Mouse (Mus musculus) spleen, postnatal 0 days (tissue): Measurements from ENCODE around the gene Vmn1r68. TPM values are rescaled to one million over a fixed set of nuclear protein-coding genes. Genes with fewer than 3 reads are reported as not detected.

Experiments
- polyA plus RNA-seq: library from polyadenylated mRNA; unstranded; fragments of >200 nt; fragmentation: Nextera tagmentation; extraction: Ambion mirVana; gene quantifications from 2 replicates; pipeline ENCODE4 v1.2.1, GENCODE M21; 2015

Gene Vmn1r68
- not detected in 2 replicates for polyA plus RNA-seq

DNA sequence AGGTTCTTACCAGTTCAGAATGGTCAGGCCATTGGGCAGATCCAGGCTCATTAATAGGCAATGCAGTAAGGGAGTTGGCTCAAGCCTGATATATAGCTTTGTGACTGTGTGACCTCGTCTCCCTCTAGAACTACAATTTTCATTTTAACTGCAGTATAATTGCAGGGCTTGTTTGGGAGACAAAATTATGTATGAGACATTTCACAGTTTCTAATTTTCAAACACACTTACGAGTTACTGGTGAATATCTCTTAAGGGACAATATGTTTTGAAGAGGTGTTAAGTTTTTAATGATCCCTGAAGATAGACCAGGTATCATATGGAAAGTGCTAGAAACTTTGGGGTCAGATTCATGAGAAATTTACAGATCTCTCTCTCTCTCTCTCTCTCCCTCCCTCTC, at the start of gene Vmn1r68:
TSS of gene Vmn1r68 (minus strand) at position 101 of the 400 bp plus-strand sequence.

DNA sequence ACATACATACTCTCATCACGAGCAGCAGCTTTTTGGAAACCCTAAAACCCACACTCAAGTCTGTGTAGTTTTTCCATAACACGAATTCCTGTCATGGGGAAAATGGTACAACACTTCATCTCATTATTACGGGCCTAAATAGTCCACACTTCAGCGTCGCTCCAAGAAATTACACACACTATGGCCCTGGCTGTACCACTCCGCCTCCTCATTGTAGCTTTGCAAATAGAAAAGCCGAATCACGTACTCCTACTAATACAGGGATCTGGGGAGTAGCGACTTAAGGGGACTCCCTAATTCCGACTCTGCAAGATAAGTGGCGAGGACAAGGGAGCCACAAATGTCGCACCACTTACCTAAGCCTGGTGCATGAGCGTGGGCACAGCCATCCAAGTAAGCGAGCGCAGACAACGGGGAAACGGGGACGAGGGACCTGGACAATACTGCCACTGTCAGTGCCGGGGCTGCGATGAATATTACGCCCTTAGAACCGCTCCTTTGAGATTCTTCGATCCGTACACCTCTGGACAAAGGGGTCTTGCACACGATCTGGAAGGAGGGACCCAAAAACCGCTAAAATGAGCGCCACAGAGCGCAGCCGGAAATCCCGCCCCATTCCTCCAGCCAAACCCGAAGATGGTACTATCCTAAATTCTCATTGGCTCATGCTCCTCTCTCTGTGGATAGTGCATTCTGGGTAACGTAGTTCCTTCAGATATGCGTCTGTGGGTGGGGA, 63.3 kb downstream of the Vmn1r68 start, which contains the start of gene Zik1:
TSS of gene Zik1 (minus strand) at position 609 of the 736 bp plus-strand sequence.

Other genes with a start within 250 kb of the Vmn1r68 start
- gene Vmn1r67, start 115.2 kb downstream of the Vmn1r68 start, polyA plus RNA-seq: not detected in 2 replicates
- gene Zik1, start 63.1 kb downstream of the Vmn1r68 start, polyA plus RNA-seq: 1.8 and 1.9 TPM in 2 replicates
- gene Vmn1r69, start 55.2 kb upstream of the Vmn1r68 start, polyA plus RNA-seq: not detected in 2 replicates
- not detected in 2 replicates for gene Vmn1r70, start 73.0 kb upstream of the Vmn1r68 start, polyA plus RNA-seq
- gene Nlrp4b, start 129.3 kb upstream of the Vmn1r68 start, polyA plus RNA-seq: not detected in 2 replicates
- not detected in 2 replicates for gene Vmn1r71, start 195.9 kb upstream of the Vmn1r68 start, polyA plus RNA-seq